Mouse (Mus musculus) hindlimb bud, embryonic 11.5 days (tissue): ENCODE measurements around the gene Nif3l1.
A peak's percentile ranks its signal among the peaks of the same experiment; 100 is the strongest.

Source experiments
- DNase-seq: peaks from one replicate; pipeline ENCODE4 v3.0.0-alpha.2; 2012; ENCODE audit warnings: low read depth, low spot score; ENCODE audit errors: extremely low spot score

The Nif3l1 gene

DNA sequence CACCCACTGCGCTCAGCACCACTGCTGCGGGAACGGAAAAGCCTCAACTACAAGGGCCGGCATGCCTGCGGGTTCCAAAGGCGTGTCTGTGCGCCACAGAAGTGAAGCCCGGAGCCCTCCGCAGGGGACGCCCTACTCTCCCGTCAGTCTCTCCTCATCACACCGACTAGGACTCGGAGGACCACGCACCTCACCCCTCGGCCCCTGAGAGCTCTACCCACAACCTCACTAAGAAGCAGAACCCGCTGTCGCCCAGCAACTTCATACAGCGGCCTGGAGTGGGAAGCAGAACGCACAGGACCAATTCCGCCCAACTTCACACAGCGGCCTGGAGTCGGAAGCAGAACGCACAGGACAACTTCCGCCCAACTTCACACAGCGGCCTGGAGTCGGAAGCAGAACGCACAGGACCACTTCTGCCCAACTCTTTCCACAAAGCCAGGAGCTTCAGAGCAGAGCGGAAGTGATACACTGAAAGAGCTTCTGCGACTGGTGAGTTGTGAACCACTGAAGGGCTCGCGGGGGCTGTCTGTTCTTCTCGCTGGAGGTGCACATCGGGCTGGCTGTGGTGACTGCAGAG lies at the start of gene Nif3l1, which contains the start of gene Ppil3:
TSS of gene Nif3l1 (plus strand) at position 9 of the 580 bp plus-strand sequence.
TSS of gene Ppil3 (minus strand) at position 344 of the 580 bp plus-strand sequence.
- DNase-seq: peak; percentile 58

DNA sequence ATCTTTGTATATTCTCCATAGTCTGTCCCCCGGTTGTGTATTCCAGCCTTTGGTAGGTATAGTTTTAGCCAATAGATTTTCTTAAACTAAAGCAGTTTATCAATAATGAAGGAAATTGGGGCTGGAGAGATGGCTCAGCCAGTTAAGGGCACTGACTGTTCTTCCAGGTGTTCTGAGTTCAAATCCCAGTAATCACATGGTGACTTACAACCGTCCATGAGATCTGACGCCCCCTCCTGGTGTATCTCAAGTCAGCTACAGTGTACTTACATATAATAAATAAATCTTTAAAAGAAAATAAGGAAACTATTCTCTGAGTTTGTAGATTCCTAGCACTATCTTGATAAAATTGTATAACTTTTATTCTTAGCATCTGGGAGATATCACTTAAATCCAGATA lies 49.6 kb upstream of the Nif3l1 start:
- DNase-seq: no peak

DNA sequence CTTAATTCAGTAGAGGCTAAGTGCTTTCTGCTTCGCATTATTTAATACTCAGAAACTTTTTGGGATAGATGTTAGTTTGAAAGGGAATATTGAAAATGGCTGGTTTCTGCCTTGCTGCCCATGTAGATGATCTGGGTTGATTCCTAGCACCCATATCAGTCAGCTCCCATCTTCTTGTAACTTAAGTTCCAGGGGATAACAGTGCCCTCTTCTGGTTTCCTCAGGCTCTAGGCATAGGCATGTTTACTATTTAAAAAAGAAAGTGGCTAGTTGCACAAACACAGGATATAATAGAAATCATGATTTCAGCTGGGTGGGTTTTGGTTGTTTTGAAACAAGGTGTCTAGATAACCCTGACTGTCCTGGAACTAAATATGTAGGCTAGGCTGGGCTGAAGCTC lies 48.8 kb upstream of the Nif3l1 start:
- no peak for DNase-seq

DNA sequence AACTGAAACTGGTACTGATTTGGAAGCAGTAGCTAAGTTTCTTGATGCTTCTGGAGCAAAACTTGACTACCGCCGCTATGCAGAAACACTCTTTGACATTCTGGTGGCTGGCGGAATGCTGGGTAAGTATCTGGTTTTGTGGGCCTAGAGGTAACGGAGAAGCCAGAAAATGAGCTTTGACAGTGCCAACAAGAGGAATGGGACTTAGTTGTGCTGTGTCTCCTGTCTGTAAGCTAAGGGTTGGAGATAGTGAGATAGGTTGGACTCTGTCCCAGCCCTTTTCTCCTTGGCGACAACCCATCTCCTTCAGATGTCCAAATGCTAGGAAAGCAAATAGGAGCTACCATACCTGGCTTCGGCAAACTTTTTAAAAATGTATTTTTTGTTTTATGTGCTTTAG lies 47.2 kb upstream of the Nif3l1 start:
- no peak for DNase-seq

DNA sequence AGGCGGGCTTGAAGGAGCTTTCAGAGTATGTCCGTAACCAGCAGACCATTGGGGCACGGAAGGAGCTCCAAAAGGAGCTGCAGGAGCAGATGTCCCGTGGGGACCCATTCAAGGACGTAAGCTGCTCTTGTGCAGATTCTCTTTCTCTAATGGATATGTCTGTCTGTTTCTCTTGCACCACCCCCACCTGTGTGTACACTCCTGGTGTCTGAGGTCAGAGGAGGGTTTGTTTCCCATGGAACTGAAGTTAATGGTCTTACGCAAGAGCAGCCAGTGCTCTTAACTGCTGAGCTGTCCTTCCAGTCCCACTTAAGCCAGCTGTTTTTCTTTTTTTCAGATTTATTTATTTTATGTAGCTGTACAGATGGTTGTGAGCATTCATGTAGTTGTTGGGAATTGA lies 43.6 kb upstream of the Nif3l1 start:
- no peak for DNase-seq

DNA sequence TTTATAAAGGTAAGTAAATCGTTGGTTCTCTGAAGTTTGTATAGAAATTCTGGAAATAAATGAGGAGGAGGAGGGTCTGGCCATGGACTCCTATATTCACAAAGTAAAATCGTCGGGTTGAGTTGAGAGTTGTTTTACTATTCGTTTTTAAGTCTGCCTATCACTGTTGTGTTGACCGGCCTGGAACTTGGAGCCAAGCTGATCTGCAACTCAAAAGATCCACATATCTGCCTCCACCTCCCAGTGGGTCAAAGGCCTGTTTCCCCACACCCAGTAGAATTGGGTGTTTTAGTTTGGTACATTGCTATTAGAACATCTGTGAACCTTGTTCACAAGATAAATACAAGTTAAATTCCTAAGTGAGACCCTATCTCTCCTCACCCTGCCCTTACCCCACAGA lies 41.2 kb upstream of the Nif3l1 start:
- DNase-seq: no peak

DNA sequence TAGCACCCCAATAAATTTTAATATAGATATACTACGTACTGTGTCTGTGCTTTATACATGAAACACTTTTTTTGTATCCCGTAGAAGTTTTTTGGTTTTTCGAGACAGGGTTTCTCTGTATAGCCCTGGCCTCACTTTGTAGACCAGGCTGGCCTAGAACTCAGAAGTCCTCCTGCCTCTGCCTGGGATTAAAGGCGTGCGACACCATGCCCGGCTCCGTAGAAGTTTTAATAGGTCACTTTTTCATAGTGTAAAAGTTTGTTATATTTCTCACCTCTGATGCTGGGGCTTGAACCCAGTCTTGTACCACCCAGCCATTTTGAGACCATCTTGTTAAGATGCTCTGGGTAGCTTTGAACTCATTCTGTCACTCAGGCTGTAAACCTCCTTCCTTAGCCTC lies 37.6 kb upstream of the Nif3l1 start:
- no peak for DNase-seq

DNA sequence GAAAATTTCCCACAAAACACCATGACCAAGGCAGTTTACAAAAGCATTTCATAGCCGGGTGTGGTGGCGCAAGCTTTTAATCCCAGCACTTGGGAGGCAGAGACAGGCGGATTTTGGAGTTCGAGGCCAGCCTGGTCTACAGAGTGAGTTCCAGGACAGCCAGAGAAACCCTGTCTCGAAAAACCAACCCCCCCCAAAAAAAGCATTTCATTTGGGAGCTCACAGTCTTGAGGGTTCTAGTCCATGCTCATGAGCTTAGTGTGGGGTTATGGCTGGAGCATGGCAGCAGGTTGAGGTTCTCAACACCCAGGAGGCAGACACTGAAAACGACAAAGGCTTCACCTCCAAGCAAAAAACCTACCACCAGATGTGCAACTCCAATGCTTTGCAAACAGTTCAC lies 36.8 kb upstream of the Nif3l1 start:
- DNase-seq: no peak

DNA sequence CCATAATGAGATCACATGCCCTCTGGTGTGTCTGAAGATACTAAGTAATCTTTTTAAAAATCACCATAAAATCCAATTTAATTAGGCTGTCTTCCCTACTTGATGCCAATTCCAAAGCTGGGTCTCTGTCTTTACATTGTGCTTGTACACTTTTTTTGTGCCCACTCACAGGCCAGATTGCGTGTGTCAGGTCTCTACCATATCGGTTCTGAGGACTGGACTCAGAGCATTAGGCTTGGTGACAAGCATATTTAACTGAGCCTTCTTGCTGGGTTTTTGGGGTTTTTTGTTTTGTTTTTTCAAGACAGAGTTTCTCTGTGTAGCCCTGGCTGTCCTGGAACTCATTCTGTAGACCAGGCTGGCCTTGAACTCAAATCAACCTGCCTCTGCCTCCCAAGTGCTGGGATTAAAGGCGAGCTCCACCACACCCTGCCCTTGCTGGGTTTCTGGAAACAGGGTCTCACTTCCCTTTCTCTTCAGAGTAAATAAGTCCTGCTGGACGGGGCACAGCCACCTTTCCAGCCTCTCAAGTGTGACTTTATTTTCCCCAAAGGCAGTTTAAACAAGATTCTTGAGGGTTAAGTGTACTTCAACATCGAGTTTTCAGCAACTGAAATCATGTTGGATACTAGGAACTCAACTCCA lies 35.3 kb upstream of the Nif3l1 start:
- no peak for DNase-seq

DNA sequence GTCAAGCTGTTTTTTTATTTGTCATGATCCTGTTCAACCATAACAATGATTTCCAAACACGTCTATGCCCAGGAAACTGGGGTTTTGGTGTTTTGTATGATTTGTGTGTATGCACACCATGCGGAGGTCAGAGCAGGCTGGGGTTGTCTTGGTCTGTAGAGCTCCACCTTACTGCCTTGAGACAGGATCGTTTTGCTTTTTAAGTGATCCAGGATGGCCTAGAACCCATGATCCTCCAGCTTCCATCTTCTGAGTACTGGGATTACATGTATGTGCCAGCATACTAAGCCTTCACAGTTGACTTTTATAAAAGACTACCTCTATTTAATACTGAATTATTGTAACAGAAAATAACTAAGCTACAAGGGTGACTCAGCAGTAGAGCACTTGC lies 34.8 kb upstream of the Nif3l1 start:
- no peak for DNase-seq

DNA sequence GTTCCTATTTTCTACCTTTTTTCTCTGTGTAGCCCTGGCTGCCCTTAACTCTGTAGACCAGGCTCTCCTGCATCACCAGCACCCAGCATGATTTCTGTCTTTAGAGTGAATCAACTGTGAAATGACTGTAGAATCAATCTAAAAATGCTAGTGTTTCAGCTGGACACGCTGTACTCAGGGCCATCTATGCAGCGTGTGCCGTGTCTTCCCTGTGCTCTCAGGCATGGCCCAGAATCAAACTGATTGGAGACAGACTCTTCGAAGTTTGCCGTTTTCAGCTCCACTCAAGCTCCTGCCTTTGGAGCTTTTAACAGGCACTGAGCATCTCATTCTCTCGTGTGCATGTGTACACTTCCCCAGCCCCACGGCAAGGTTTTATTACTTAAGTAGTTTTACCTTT lies 34.2 kb upstream of the Nif3l1 start:
- DNase-seq: no peak

DNA sequence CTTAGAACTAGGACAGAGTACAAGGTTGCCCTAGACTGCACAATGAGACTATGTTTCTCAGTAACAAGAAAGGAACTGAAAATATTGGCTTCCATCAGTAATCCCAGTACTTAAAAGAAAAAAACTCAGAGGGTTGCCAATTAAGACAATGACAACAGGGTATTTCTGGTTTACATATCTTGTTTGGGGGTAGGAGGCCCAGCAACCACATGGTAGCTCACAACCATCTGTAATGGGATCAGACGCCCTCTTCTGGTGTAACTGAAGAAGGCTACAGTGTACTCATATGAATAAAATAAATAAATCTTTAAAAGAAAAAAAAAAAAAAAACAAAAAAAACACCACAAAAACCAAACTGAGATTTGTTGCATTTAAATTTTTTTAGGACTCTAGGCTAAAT lies 29.5 kb upstream of the Nif3l1 start:
- DNase-seq: no peak

DNA sequence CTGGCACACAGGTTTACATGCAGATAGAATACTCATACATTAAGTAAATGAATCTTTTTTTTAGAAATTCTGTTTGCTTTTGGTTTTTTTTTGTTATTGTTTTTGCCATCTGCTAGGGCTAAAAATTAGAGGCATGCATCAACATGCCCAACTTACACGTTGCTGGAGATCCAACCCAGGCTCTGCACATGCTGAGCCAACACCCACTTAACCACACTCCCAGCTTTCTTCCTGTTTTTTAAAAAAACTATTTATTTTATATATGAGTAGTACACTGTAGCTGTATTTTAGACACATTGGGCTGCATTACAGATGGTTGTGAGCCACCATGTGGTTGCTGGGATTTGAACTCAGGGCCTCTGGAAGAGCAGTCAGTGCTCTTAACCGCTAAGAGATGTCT lies 28.9 kb upstream of the Nif3l1 start:
- no peak for DNase-seq

DNA sequence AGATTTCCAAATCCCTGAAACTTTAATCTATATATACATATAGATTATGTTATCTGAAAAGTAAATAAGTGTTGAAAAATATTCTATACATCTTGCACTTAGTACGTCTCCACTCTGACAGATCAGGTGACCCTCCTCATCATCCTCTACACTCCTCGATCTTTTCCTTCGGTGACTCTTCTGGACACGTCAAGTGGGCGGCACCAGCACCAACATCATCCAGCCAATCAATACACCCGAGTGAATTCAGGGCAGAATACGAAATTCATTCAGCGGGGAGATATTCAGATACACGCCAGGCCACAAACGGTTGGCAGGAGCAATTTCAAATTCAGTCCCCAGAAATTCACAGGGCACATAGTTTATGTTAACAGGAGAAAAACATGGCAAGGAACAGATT lies 24.9 kb upstream of the Nif3l1 start:
- DNase-seq: no peak

DNA sequence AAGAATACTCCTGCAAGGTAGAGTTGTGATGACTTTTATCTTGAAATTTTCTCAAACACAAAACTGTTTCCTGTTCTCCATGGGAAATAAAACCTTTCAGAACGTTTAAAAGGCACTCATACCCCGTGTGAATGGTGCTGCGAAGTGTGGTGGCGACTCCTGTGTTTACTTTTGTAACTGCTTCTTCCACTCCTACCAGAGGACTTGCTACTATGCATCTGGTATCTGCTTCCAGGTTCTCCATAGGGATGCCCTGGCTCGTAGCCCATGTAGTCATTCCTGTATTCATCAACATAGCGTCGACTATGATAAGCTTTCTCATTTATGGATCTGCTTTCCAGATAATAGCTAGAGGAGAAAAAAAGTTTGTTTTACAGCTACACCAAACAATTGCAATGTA lies 24.0 kb upstream of the Nif3l1 start:
- no peak for DNase-seq

DNA sequence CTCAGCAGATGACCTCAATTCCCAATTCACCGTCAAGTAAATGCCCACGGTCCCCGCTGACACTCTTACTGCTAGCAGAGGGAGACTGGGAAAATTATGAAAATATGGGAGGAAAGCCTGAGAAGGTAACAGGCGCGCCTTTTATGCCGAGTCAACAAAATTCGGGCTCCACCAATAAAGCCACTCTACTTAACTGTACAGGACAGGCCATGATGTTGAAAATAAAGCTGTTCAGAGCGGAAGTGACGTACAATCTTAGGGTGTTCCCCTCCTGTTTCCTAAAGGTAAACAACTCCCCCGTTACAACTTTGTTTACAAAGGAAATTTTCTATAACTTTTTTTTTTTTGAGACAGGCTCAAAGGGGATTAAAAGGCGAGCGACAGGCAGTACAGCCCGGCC lies 22.1 kb upstream of the Nif3l1 start:
- no peak for DNase-seq

DNA sequence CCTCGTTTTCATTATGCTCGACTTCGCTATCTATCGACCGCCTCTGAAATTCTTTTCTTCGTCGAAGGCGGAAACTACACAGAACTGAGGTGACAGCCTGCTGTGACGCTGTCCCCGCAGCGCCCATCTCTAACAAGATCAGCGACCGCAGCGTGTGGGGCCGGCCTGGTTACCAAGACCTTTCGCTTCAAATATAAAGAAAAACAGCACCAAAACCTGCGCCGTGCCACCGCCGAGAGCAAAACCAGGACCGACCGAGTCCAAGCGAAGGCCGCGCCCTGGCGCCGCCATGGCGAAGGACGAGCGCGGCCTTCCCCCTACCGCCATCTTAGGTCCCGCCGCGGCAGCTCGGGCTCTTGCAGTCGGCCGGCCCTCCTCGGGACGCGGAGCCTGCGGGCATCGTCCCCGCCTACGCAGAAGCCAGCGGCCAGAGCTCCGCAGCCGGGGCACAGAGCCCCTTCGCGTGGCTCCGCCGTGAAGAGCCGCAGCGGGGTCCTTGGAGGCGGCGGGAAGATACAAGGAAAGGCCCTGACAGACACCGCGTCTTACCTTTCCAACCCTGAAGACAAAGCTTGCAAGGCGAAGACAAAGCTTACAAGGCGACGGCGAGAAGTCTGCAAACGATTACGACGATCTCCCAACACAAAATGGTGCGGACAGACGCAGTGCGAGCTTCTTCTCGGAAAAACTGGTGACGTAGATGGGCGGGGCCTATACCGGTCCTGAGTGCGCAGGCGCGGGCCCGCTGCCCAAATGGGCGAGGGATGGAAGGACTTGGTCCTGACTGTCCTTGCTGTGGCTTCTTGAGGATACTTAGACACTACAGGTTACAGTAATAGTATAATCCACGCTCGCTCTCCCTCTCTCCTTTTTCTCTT lies 21.3 kb upstream of the Nif3l1 start, which contains the start of gene Clk1:
TSS of gene Clk1 (minus strand) at position 696 of the 878 bp plus-strand sequence.
- no peak for DNase-seq

DNA sequence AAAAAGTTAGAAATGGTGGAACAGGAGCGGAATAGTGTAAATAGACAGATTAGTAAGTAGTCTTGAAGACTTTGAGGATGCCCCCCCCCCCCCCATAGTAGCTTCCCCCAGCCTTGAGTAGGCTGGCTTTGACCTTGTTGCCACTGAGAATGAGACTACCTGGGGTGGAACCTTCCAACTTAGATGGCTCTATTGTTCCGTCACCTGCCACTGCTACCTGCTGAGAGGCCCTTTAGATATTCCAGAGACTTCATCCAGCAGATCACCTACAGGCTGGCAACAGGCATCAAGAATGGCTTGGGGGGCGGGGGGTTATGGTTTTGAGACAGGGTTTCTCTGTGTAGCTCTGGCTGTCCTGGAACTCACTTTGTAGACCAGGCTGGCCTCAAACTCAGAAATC lies 20.4 kb upstream of the Nif3l1 start:
- no peak for DNase-seq

DNA sequence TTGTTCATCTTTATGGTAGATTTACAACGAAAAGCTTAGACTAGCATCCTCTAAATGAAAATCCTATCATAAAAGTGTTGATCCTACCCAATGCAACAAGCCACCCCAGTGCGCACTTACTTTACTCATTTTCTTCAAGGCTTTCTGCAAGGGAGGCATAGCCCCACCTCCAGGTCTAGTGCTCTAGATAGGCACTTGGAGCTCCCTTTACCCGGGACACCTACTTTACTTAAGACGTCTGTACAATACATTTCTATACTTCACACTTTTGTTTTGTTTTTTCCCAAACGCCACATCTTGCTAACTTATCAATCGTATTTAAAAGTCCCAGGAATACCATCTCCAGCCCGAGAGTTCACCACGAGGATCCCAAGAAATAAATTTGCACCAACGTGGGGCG lies 260 bp upstream of the Nif3l1 start:
- no peak for DNase-seq

DNA sequence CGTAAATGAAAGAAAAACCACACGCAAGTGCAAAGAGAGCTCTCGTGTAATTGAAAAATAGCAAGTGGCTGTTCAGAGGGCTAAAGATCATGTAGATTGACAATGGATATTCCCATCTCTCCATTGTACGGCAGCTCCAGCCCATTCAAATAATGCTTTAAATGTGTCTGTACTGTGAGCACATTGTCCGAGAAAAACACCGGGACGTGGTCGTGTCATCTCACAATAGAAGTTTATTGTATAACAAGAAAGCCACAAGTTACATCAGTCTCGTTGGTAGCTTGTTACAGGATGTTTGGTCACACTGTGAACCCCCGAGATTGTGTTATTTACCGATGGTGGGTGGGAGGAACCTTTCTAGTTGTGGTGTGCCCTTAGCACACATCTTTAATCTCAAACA lies 910 bp downstream of the Nif3l1 start:
- no peak for DNase-seq

DNA sequence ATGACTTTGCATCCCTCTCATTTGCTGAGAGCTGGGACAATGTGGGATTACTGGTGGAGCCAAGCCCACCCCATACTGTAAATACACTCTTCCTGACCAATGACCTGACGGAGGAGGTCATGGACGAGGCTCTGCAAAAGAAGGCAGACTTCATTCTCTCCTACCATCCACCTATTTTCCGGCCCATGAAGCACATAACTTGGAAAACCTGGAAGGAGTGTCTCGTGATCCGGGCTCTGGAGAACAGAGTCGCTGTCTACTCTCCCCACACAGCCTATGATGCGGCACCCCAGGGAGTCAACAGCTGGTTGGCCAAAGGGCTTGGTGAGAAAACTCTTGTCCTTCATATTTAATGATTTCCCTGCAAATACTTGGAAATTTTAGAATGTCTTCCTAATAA lies 2.8 kb downstream of the Nif3l1 start:
- DNase-seq: no peak

DNA sequence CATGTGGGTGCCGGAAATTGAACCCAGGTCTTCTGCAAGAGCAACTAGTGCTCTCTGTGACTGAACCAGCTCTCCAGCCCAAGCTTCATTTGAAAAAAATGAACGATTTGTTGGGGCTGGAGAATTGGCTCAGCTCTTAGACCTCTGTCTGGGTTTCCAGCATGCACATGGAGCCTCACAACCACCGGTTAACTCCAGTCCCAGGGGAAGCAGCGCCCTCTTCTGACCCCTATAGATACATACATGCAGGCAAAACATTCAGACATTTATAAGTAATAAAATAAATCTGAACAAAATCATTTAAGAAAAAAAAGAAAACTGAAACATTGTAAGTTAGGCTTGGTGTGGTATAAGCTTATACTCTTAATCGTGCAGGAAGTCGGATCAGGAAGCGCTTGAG lies 3.4 kb downstream of the Nif3l1 start:
- DNase-seq: no peak
